Mouse (Mus musculus) heart, adult 2 months (tissue): ENCODE data around the gene Rapgef1. TPM values are rescaled to one million over a fixed set of nuclear protein-coding genes. Genes with fewer than 3 reads are reported as not detected.
"Not testable (repeated sequence)": the region's sequence is repeated elsewhere in the genome, so short reads cannot be mapped to it uniquely, and the experiment has no call there.

Experiments
- DNase-seq, 2 experiments: peaks; one replicate each; pipeline ENCODE4 v3.0.0; 2021
- H3K27ac ChIP-seq: fragments of 200-600 bp; 2 replicates; pipeline ENCODE4 v1.8.1; 2022
- H3K27me3 ChIP-seq: fragments of 200-500 bp; 2 replicates; pipeline ENCODE4 v1.6.1; 2012; ENCODE audit warnings: mild to moderate bottlenecking, low read length, inconsistent platforms, mixed read lengths; ENCODE audit not compliant: control insufficient read depth, insufficient read depth
- H3K36me3 ChIP-seq: fragments of 200-500 bp; 2 replicates; pipeline ENCODE4 v1.6.1; 2012; ENCODE audit warnings: low read length, inconsistent platforms; ENCODE audit not compliant: control insufficient read depth, insufficient read depth
- H3K4me1 ChIP-seq: fragments of 200-500 bp; 2 replicates; pipeline ENCODE4 v1.6.1; 2011; ENCODE audit warnings: low read length; ENCODE audit not compliant: control insufficient read depth, insufficient read depth
- H3K4me3 ChIP-seq: fragments of 200-600 bp; 2 replicates; pipeline ENCODE4 v1.8.1; 2022
- H3K79me2 ChIP-seq: fragments of 200-500 bp; replicated peaks from 2 replicates; pipeline ENCODE4 v1.6.1; 2012; ENCODE audit warnings: mild to moderate bottlenecking, inconsistent platforms, low read length, moderate library complexity, mixed read lengths; ENCODE audit not compliant: control insufficient read depth, insufficient read depth
- H3K9ac ChIP-seq: fragments of 200-500 bp; 2 replicates; pipeline ENCODE4 v1.6.1; 2012; ENCODE audit warnings: low read depth, mild to moderate bottlenecking, control low read depth, inconsistent platforms, low read length, mixed read lengths
- CTCF ChIP-seq: fragments of 200-600 bp; IDR thresholded peaks from 2 replicates; pipeline ENCODE4 v1.8.1; 2022; ENCODE audit warnings: antibody characterized with exemption, mild to moderate bottlenecking, moderate library complexity
- EP300 ChIP-seq: fragments of 200-500 bp; IDR thresholded peaks from 2 replicates; pipeline ENCODE4 v1.6.1; 2011; ENCODE audit warnings: low read depth, low read length, control low read depth; ENCODE audit not compliant: insufficient read depth
- POLR2A ChIP-seq: fragments of 200-500 bp; IDR thresholded peaks from 2 replicates; pipeline ENCODE4 v1.6.1; 2011; ENCODE audit warnings: mild to moderate bottlenecking, low read depth, low read length, control low read depth; ENCODE audit not compliant: insufficient read depth
- WGBS: fragments of 180-500 bp; shearing (Covaris S2); methylation state at CpG from one replicate; pipeline ENCODE4 v1.1.7; 2018; 5-methylcytosine and 5-hydroxymethylcytosine counted together
- intact Hi-C: fragments of 180-260 bp; cut with DNase I; formaldehyde crosslinking; loops from one replicate; pipeline ENCODE4 v1.15.1; 2025
- polyA plus RNA-seq: library from polyadenylated mRNA; depleted of rRNA; stranded (reverse); fragments of >200 nt; gene quantifications from 2 replicates; pipeline ENCODE4 v1.2.3, GENCODE M21; 2012
- total RNA-seq, 2 experiments: library from RNA; stranded (reverse); gene quantifications; 2 replicates each; pipeline ENCODE4 v1.2.3; 2021

Gene Rapgef1
- total and polyA plus RNA-seq, 3 experiments, result 65.0 to 116 (median 96.7) TPM

GRCm38 (mm10) chr2:29630141-29630771, 10.7 kb downstream of the Rapgef1 start:
- intact Hi-C loops, result no loop called here
- H3K36me3 ChIP-seq, result peaks cover 7% of the 10 kb centered on the region
- H3K27ac ChIP-seq, result peak overlapping the region; percentile 5; the same call in 1 of the 2 replicates
- H3K4me3 ChIP-seq, result no peak overlapping the region
- H3K27me3 ChIP-seq, result no peaks in the 10 kb centered on the region
- peak in 1 of 2 experiments; percentile 26 for DNase-seq
- H3K4me1 ChIP-seq, result peaks cover 52% of the 10 kb centered on the region
- 81% methylated on average over 10 of the region's 10 CpGs for WGBS
- TF ChIP-seq POLR2A (no peak), EP300 (no peak), CTCF (no peak)
- H3K9ac ChIP-seq, result no peak overlapping the region
- peaks cover 9% of the 10 kb centered on the region for H3K79me2 ChIP-seq

- Histone ChIP-seq H3K79me2 (peaks cover 7% of the 10 kb centered on the region), H3K36me3 (peaks cover 11% of the 10 kb centered on the region), H3K4me1 (peaks cover 55% of the 10 kb centered on the region), H3K27ac (no peak overlapping the region; the same call in 1 of the 2 replicates), H3K9ac (no peak overlapping the region), H3K27me3 (no peaks in the 10 kb centered on the region), H3K4me3 (no peak overlapping the region)
- TF ChIP-seq CTCF, result no peak
- TF ChIP-seq EP300, result no peak
- TF ChIP-seq POLR2A, result no peak
- DNase-seq, result peak in 1 of 2 experiments; percentile 17
- intact Hi-C loops, result no loop called here
Observed at GRCm38 (mm10) chr2:29631020-29631419, 11.5 kb downstream of the Rapgef1 start.

- WGBS, result 90% methylated on average over 12 of the region's 12 CpGs
- peaks cover 11% of the 10 kb centered on the region for H3K36me3 ChIP-seq
- not testable (repeated sequence) for H3K4me3 ChIP-seq, H3K27ac ChIP-seq, H3K27me3 ChIP-seq, H3K79me2 ChIP-seq, H3K9ac ChIP-seq
- peak in 1 of 2 experiments; percentile 15 for DNase-seq
- peaks cover 59% of the 10 kb centered on the region for H3K4me1 ChIP-seq
- intact Hi-C loops, result loop anchor here (2.0 kb wide), 1 partner anchor 17 kb away; no protein-coding TSS in a partner anchor
Observed at GRCm38 (mm10) chr2:29631564-29632167, 12.1 kb downstream of the Rapgef1 start.

- DNase-seq, result peak in 1 of 2 experiments; percentile 18
- H3K27ac ChIP-seq, result peak overlapping the region; percentile 85
- no peak overlapping the region for H3K4me3 ChIP-seq
- peaks cover 60% of the 10 kb centered on the region for H3K4me1 ChIP-seq
- WGBS, result 51% methylated on average over 3 of the region's 3 CpGs
- H3K9ac ChIP-seq, result no peak overlapping the region
- no peak for TF ChIP-seq POLR2A
- TF ChIP-seq EP300, result no peak
- no peak for TF ChIP-seq CTCF
- H3K79me2 ChIP-seq, result peaks cover 8% of the 10 kb centered on the region
- intact Hi-C loops, result loop anchor here (2.0 kb wide), 1 partner anchor 17 kb away; no protein-coding TSS in a partner anchor
- H3K36me3 ChIP-seq, result peaks cover 11% of the 10 kb centered on the region
- H3K27me3 ChIP-seq, result no peaks in the 10 kb centered on the region
Observed at GRCm38 (mm10) chr2:29632168-29632662, 12.7 kb downstream of the Rapgef1 start.

GRCm38 (mm10) chr2:29633101-29633554, 13.6 kb downstream of the Rapgef1 start:
- Histone ChIP-seq H3K4me3 (0 out of 2 replicates have a peak overlapping the region, but pooled peaks have one; percentile 1), H3K27ac (peak overlapping the region; percentile 85), H3K27me3 (no peaks in the 10 kb centered on the region), H3K4me1 (peaks cover 63% of the 10 kb centered on the region), H3K79me2 (peaks cover 8% of the 10 kb centered on the region), H3K9ac (peak overlapping the region; percentile 25), H3K36me3 (peaks cover 11% of the 10 kb centered on the region)
- DNase-seq, result peak; percentile 84 to 86
- WGBS, result 9% methylated on average over 6 of the region's 6 CpGs
- TF ChIP-seq CTCF (no peak), EP300 (peak; percentile 85), POLR2A (peak; percentile 49; the same call in 1 of the 2 replicates)
- intact Hi-C loops, result loop anchor here (1.0 to 2.0 kb wide), 2 partner anchors 13 to 16 kb away; no protein-coding TSS in a partner anchor
